Mouse (Mus musculus): ENCODE data around the gene Pla2g15. TPM values are rescaled to one million over a fixed set of nuclear protein-coding genes. Genes with fewer than 3 reads are reported as not detected.

Gene Pla2g15
- polyA plus RNA-seq, 1 experiment from 2014 or later, result 24.5 TPM

DNA sequence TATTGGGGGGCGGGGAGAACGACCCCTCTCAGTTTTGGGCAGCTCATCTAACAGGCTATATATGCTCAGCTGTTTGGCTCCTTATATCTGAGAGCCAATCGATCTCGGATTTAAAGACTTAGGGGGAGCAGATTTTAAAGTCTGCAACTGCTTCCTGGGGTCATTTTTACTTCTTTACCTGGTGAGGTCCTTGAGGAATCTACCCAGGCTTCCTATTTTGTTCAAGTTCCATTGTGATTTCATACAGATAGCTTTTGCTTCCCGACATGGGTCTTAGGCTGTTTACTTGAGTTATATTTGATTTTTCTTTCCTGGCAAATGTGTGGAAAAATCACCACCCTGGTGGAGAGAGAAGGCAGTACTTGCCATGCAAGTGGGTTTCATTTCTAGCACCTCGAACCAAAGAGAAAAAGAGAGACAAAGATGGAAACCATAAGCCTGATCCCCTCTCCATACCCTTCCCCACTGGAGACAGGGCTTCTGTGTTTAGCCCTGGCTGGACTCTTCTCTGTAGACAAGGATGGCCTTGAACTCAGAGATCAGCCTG lies 19.8 kb downstream of the Pla2g15 start:
- peak overlapping the region; percentile 71 for H3K9ac ChIP-seq (ENCODE audit: low read depth, low read length)
- peak overlapping the region; percentile 94 for H3K27ac ChIP-seq (ENCODE audit: low read length)
- H3K4me3 ChIP-seq (ENCODE audit: low read depth, low read length), result peak overlapping the region; percentile 79
- no peaks in the 10 kb centered on the region for H3K27me3 ChIP-seq (ENCODE audit: control insufficient read depth, insufficient read depth, low read depth, low read length)
- peak overlapping the region; percentile 67 for H3K4me2 ChIP-seq (ENCODE audit: low read length)
- peaks cover 12% of the 10 kb centered on the region for H3K4me1 ChIP-seq (ENCODE audit: control insufficient read depth, insufficient read depth, low read length)
- 36% methylated on average over 6 of the region's 6 CpGs for WGBS
- ATAC-seq, result no peak
- no peaks in the 10 kb centered on the region for H3K9me3 ChIP-seq (replicated peaks; ENCODE audit: control insufficient read depth, low read length, poor library complexity, severe bottlenecking)
- no peaks in the 10 kb centered on the region for H3K36me3 ChIP-seq (ENCODE audit: control insufficient read depth, insufficient read depth, low read length)

DNA sequence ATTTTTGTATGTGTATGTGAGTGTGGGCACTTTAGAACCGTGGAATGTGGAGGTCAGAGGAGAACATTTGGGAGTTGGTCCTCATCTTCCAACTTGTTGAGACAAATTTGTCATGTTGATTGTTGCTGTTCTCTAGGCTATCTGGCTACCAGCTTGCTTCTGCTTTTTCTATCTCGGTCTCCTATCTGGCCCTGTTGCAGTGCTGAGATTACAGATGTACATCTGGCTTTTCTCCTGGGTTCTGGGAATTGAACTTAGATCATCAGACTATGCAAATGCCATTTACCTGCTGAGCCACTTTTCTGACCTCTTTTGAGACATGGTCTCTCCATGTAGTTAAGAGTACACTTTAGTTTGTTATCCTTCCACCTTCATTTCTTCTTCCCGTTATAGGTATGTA lies 23.4 kb downstream of the Pla2g15 start:
- Histone ChIP-seq H3K4me1 (ENCODE audit: control insufficient read depth, insufficient read depth, low read length) (peaks cover 14% of the 10 kb centered on the region), H3K9ac (ENCODE audit: low read depth, low read length) (no peak overlapping the region), H3K4me3 (ENCODE audit: low read depth, low read length) (no peak overlapping the region), H3K9me3 (replicated peaks; ENCODE audit: control insufficient read depth, low read length, poor library complexity, severe bottlenecking) (no peaks in the 10 kb centered on the region), H3K27me3 (ENCODE audit: control insufficient read depth, insufficient read depth, low read depth, low read length) (no peaks in the 10 kb centered on the region), H3K27ac (ENCODE audit: low read length) (no peak overlapping the region), H3K36me3 (ENCODE audit: control insufficient read depth, insufficient read depth, low read length) (no peaks in the 10 kb centered on the region), H3K4me2 (ENCODE audit: low read length) (no peak overlapping the region)
- no peak for ATAC-seq
- WGBS, result 97% methylated on average over 3 of the region's 3 CpGs

DNA sequence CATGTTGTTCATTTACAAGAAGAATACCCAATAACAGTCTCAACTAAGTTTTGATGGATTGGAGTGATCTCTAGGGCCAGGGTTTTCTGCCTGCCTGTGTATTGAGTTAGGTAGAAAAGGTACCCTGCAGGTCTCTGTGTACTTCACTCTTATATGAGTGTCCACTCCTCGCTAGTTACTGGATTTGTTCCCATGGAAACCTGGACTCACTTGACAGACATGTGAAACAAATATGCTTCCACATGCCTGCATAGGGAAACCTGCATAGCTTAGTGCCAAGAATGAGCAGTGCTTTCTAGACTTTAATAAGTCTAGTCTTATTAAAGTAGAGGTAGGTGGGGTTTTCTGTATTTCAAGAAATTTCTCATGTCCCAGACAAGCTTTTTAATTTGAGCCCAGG lies 26.7 kb downstream of the Pla2g15 start:
- Histone ChIP-seq H3K4me2 (ENCODE audit: low read length) (no peak overlapping the region), H3K27me3 (ENCODE audit: control insufficient read depth, insufficient read depth, low read depth, low read length) (no peaks in the 10 kb centered on the region), H3K4me3 (ENCODE audit: low read depth, low read length) (no peak overlapping the region), H3K36me3 (ENCODE audit: control insufficient read depth, insufficient read depth, low read length) (no peaks in the 10 kb centered on the region), H3K9ac (ENCODE audit: low read depth, low read length) (no peak overlapping the region), H3K27ac (ENCODE audit: low read length) (no peak overlapping the region), H3K4me1 (ENCODE audit: control insufficient read depth, insufficient read depth, low read length) (peaks cover 9% of the 10 kb centered on the region), H3K9me3 (replicated peaks; ENCODE audit: control insufficient read depth, low read length, poor library complexity, severe bottlenecking) (no peaks in the 10 kb centered on the region)
- ATAC-seq, result no peak
- WGBS, result 8% methylated on average over 1 of the region's 1 CpGs

- WGBS, result 75% methylated on average over 1 of the region's 1 CpGs
- no peak overlapping the region for H3K27ac ChIP-seq (ENCODE audit: low read length)
- no peak overlapping the region for H3K4me2 ChIP-seq (ENCODE audit: low read length)
- H3K4me1 ChIP-seq (ENCODE audit: control insufficient read depth, insufficient read depth, low read length), result peaks cover 9% of the 10 kb centered on the region
- H3K36me3 ChIP-seq (ENCODE audit: control insufficient read depth, insufficient read depth, low read length), result no peaks in the 10 kb centered on the region
- no peaks in the 10 kb centered on the region for H3K27me3 ChIP-seq (ENCODE audit: control insufficient read depth, insufficient read depth, low read depth, low read length)
- H3K4me3 ChIP-seq (ENCODE audit: low read depth, low read length), result no peak overlapping the region
- H3K9ac ChIP-seq (ENCODE audit: low read depth, low read length), result no peak overlapping the region
- ATAC-seq, result no peak
- H3K9me3 ChIP-seq (replicated peaks; ENCODE audit: control insufficient read depth, low read length, poor library complexity, severe bottlenecking), result no peaks in the 10 kb centered on the region
Observed at GRCm38 (mm10) chr8:106177594-106177993, 27.4 kb downstream of the Pla2g15 start.

DNA sequence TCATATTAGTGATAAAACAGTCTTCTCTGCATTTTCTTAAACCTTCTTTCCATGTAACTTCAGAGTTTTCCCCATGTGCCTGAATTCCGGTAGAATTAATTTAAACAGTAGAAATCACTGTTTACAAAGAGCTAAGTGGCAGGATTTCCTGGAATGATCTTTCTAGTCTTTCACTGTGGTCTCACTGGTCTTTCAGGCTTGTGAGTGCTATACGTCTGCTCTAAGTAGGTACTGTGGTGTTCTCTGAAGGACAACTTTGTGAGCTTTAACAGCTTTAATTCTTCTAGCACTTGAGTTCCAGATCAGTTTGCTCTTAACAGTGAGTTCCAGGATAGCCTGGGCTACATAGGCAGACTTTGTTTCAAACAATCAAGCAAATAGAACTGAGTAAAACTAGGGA lies 28.2 kb downstream of the Pla2g15 start:
- H3K27ac ChIP-seq (ENCODE audit: low read length), result no peak overlapping the region
- no peaks in the 10 kb centered on the region for H3K27me3 ChIP-seq (ENCODE audit: control insufficient read depth, insufficient read depth, low read depth, low read length)
- 82% methylated on average over 2 of the region's 2 CpGs for WGBS
- no peaks in the 10 kb centered on the region for H3K36me3 ChIP-seq (ENCODE audit: control insufficient read depth, insufficient read depth, low read length)
- no peak overlapping the region for H3K9ac ChIP-seq (ENCODE audit: low read depth, low read length)
- no peaks in the 10 kb centered on the region for H3K9me3 ChIP-seq (replicated peaks; ENCODE audit: control insufficient read depth, low read length, poor library complexity, severe bottlenecking)
- H3K4me2 ChIP-seq (ENCODE audit: low read length), result no peak overlapping the region
- H3K4me3 ChIP-seq (ENCODE audit: low read depth, low read length), result no peak overlapping the region
- ATAC-seq, result no peak
- peaks cover 9% of the 10 kb centered on the region for H3K4me1 ChIP-seq (ENCODE audit: control insufficient read depth, insufficient read depth, low read length)

DNA sequence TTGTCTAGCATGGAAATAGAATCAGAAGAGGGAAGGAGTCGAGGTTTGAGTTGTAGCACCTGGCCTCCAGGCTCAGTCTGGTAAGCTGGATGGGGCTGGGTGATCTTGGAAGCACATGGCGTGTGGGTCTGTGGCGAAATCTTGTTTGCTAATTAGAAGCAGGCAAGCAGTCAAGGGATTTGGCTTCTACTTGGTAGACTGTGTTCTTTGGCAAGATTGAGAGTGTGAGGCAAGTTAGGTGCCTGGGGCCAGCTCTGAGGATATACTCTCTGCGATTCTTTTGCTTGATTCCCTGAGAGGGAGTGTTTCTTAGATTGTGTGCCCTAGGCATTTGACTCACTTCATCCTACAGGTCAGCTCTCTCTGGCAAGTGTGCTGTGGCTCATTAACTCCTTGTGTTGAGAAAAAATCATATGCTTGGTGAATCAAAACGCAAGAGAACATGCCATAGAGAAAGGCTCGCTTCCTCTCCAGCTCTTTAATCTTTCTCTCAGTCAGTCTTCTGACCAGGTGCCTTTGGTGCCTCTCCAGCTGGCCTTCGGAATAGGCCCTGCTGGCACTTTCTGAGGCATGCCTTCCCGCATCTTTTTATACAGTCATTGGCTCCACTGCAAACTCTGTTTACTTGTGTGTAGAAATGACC lies 35.5 kb downstream of the Pla2g15 start:
- 83% methylated on average over 8 of the region's 8 CpGs for WGBS

GRCm38 (mm10) chr8:106186394-106186793 lies 36.2 kb downstream of the Pla2g15 start:
- ATAC-seq, result no peak
- Histone ChIP-seq H3K36me3 (ENCODE audit: control insufficient read depth, insufficient read depth, low read length) (no peaks in the 10 kb centered on the region), H3K4me3 (ENCODE audit: low read depth, low read length) (no peak overlapping the region), H3K9me3 (replicated peaks; ENCODE audit: control insufficient read depth, low read length, poor library complexity, severe bottlenecking) (no peaks in the 10 kb centered on the region), H3K27me3 (ENCODE audit: control insufficient read depth, insufficient read depth, low read depth, low read length) (no peaks in the 10 kb centered on the region), H3K4me2 (ENCODE audit: low read length) (no peak overlapping the region), H3K27ac (ENCODE audit: low read length) (no peak overlapping the region), H3K9ac (ENCODE audit: low read depth, low read length) (no peak overlapping the region), H3K4me1 (ENCODE audit: control insufficient read depth, insufficient read depth, low read length) (no peaks in the 10 kb centered on the region)
- WGBS, result 95% methylated on average over 3 of the region's 3 CpGs

More for the DNA sequence above, 35.5 kb downstream of the Pla2g15 start:
- Histone ChIP-seq H3K4me2 (ENCODE audit: low read length) (no peak overlapping the region), H3K4me3 (ENCODE audit: low read depth, low read length) (no peak overlapping the region), H3K36me3 (ENCODE audit: control insufficient read depth, insufficient read depth, low read length) (no peaks in the 10 kb centered on the region), H3K9me3 (replicated peaks; ENCODE audit: control insufficient read depth, low read length, poor library complexity, severe bottlenecking) (no peaks in the 10 kb centered on the region), H3K27ac (ENCODE audit: low read length) (no peak overlapping the region), H3K4me1 (ENCODE audit: control insufficient read depth, insufficient read depth, low read length) (no peaks in the 10 kb centered on the region), H3K27me3 (ENCODE audit: control insufficient read depth, insufficient read depth, low read depth, low read length) (no peaks in the 10 kb centered on the region), H3K9ac (ENCODE audit: low read depth, low read length) (no peak overlapping the region)
- ATAC-seq, result no peak

DNA sequence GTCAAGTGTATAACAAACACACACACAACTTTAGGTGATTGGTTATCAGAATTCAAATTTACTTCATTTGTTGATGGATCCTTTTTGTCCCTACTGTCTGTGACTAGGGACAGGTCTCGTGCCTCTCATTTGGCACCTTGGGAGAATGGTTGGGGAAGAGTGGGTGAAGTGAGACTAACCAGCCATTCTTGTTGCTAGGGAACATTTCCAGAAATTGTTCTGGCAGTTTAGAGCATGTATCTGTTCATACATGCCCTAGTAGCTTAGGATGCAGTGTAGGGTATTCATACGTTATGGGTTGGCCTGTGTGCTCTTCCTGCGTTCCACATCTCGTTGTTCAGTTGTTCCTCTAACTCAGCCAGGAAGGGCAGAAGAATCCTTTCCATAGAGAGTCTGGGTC lies 39.0 kb downstream of the Pla2g15 start:
- Histone ChIP-seq H3K9me3 (replicated peaks; ENCODE audit: control insufficient read depth, low read length, poor library complexity, severe bottlenecking) (no peaks in the 10 kb centered on the region), H3K4me3 (ENCODE audit: low read depth, low read length) (no peak overlapping the region), H3K9ac (ENCODE audit: low read depth, low read length) (no peak overlapping the region), H3K27ac (ENCODE audit: low read length) (no peak overlapping the region), H3K4me2 (ENCODE audit: low read length) (no peak overlapping the region), H3K4me1 (ENCODE audit: control insufficient read depth, insufficient read depth, low read length) (no peaks in the 10 kb centered on the region), H3K36me3 (ENCODE audit: control insufficient read depth, insufficient read depth, low read length) (peaks cover 7% of the 10 kb centered on the region), H3K27me3 (ENCODE audit: control insufficient read depth, insufficient read depth, low read depth, low read length) (no peaks in the 10 kb centered on the region)
- WGBS, result 96% methylated on average over 4 of the region's 4 CpGs
- ATAC-seq, result no peak

DNA sequence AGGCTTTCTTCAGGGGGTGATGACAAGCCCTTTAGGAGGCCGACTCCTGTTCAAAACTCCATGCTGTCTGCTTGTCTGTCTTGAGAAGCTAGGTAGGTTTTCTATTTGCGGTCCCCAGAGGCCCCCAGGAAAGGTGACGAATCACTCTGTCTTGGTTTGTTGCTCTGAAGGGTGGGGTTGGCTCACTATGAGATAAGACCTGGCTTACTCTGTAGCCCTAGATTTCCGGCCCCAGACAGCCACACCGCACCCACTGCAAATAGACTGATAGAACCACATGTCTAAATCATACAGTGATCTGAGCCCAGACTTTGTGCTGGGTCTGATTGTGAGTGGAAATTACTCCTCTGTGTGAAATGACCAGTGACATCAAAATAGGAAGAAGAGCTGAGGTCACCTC lies 41.4 kb downstream of the Pla2g15 start:
- Histone ChIP-seq H3K4me2 (ENCODE audit: low read length) (no peak overlapping the region), H3K27ac (ENCODE audit: low read length) (no peak overlapping the region), H3K27me3 (ENCODE audit: control insufficient read depth, insufficient read depth, low read depth, low read length) (no peaks in the 10 kb centered on the region), H3K9me3 (replicated peaks; ENCODE audit: control insufficient read depth, low read length, poor library complexity, severe bottlenecking) (no peaks in the 10 kb centered on the region), H3K4me1 (ENCODE audit: control insufficient read depth, insufficient read depth, low read length) (no peaks in the 10 kb centered on the region), H3K36me3 (ENCODE audit: control insufficient read depth, insufficient read depth, low read length) (peaks cover 23% of the 10 kb centered on the region), H3K4me3 (ENCODE audit: low read depth, low read length) (no peak overlapping the region), H3K9ac (ENCODE audit: low read depth, low read length) (no peak overlapping the region)
- WGBS, result 91% methylated on average over 5 of the region's 5 CpGs
- no peak for ATAC-seq
